Mouse (Mus musculus): ENCODE results near the gene Apobec2.
A peak's percentile ranks its signal among the peaks of the same experiment; 100 is the strongest.

Gene Apobec2

GRCm38 (mm10) chr17:48436487-48436886 is 3.8 kb upstream of the Apobec2 start:
- DNase-seq = no peak

- no peak for DNase-seq
These were observed 1.7 kb upstream of the Apobec2 start for GRCm38 (mm10) chr17:48434479-48434878.

- DNase-seq = no peak
These were observed 1.1 kb upstream of the Apobec2 start for GRCm38 (mm10) chr17:48433689-48434330.

GRCm38 (mm10) chr17:48433006-48433655 is 401 bp upstream of the Apobec2 start:
- no peak for DNase-seq

- no peak for DNase-seq
These were observed 1.7 kb downstream of the Apobec2 start for GRCm38 (mm10) chr17:48431054-48431453.

GRCm38 (mm10) chr17:48430394-48430793 is 2.3 kb downstream of the Apobec2 start:
- DNase-seq = peak; percentile 63

GRCm38 (mm10) chr17:48427852-48428530 is 4.7 kb downstream of the Apobec2 start:
- DNase-seq = peak; percentile 37

GRCm38 (mm10) chr17:48426991-48427750 is 5.6 kb downstream of the Apobec2 start:
- no peak for DNase-seq

GRCm38 (mm10) chr17:48425823-48426612 is 6.7 kb downstream of the Apobec2 start:
- peak; percentile 33 for DNase-seq

GRCm38 (mm10) chr17:48424237-48424636 is 8.5 kb downstream of the Apobec2 start:
- DNase-seq = no peak

GRCm38 (mm10) chr17:48419571-48419970 is 13.2 kb downstream of the Apobec2 start:
- DNase-seq = no peak

- no peak for DNase-seq
These were observed 13.9 kb downstream of the Apobec2 start for GRCm38 (mm10) chr17:48418781-48419180.

GRCm38 (mm10) chr17:48418174-48418573 is 14.6 kb downstream of the Apobec2 start:
- no peak for DNase-seq

- no peak for DNase-seq
These were observed 15.2 kb downstream of the Apobec2 start for GRCm38 (mm10) chr17:48417521-48417920.

- peak; percentile 75 for DNase-seq
These were observed 16.1 kb downstream of the Apobec2 start for GRCm38 (mm10) chr17:48416425-48417195.

GRCm38 (mm10) chr17:48416011-48416410 is 16.7 kb downstream of the Apobec2 start:
- no peak for DNase-seq

- DNase-seq = no peak
These were observed 21.5 kb downstream of the Apobec2 start for GRCm38 (mm10) chr17:48411241-48411640.

- DNase-seq = no peak
These were observed 22.4 kb downstream of the Apobec2 start for GRCm38 (mm10) chr17:48410299-48410785.

GRCm38 (mm10) chr17:48409380-48410298 is 23.1 kb downstream of the Apobec2 start, which contains the start of the genes Nfya and Oard1:
Gene Nfya, minus strand, starts transcription at chr17:48409906.
Gene Oard1, plus strand, starts transcription at chr17:48410014.
- peak; percentile 100 for DNase-seq

All from lung, postnatal 10 days (tissue).